Mouse (Mus musculus) liver, postnatal 0 days (tissue): Measurements from ENCODE around the gene Aldh3b1.

Experiments used
- CTCF ChIP-seq: sonication (generic); IDR thresholded peaks from 2 replicates; pipeline ENCODE4 v1.5.1; 2016; ENCODE audit warnings: antibody characterized with exemption, low read depth
- EP300 ChIP-seq: IDR thresholded peaks from 2 replicates; pipeline ENCODE4 v1.6.1; 2016; ENCODE audit warnings: antibody characterized with exemption, low read depth, mild to moderate bottlenecking

DNA sequence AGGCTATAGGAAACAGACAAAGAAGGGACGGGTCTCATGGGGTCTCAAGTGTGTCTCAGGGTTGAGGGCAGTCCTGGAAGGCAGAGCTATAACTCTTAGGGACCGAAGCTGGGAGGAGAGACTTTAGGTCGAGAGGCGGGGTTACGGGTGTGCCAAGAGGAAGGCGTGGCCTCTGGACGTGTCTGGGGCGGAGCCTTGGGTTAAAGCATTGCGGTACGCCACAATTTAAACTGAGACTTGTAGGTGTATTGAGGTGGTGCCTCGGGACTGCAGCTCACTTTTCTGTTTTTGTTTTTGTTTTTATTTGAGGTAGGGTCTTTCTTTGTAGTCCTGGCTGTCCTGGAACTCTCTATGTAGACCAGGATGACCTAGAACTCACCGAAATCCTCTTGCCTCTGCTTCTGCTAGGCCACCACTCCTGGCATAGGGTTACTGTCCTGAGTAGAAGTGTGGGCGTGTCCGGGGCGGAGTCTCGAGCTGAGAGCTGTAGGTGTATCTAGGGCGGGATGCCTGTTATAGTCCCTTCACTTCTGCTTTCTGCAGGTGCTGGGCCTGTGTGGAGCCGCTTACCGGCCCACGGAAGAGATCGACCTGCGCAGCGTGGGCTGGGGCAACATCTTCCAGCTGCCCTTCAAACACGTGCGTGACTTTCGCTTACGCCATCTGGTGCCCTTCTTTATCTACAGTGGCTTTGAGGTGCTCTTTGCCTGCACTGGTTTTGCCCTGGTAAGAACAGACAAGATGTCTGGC lies 13.6 kb upstream of the Aldh3b1 start:
- TF ChIP-seq EP300 (no peak), CTCF (no peak; the same call in 1 of the 2 replicates)
